Mouse (Mus musculus) midbrain, embryonic 12.5 days (tissue): ENCODE measurements at regions not wholly inside any gene's neighbourhood (a gene's known extent, or its start where the extent isn't known, plus 50 kb on each side); places are given as distances from the start of the nearest gene placed in this dataset.

Experiments used
- ATAC-seq: fragments of 200-750 bp; cut with Nextera tagmentation; 2 replicates; pipeline ENCODE4 v1.8.0; 2017; ENCODE audit warnings: low read depth, moderate TSS enrichment, moderate library complexity; ENCODE audit not compliant: low FRiP score
- H3K27ac ChIP-seq: fragments of 300-500 bp; sonication (generic); replicated peaks from 2 replicates; pipeline ENCODE4 v1.5.1; 2016; ENCODE audit warnings: mild to moderate bottlenecking
- H3K27me3 ChIP-seq: fragments of 300-500 bp; sonication (generic); 2 replicates; pipeline ENCODE4 v1.6.1; 2016; ENCODE audit warnings: mild to moderate bottlenecking
- H3K36me3 ChIP-seq: fragments of 300-500 bp; sonication (generic); 2 replicates; pipeline ENCODE4 v1.6.1; 2016
- H3K4me1 ChIP-seq: fragments of 300-500 bp; sonication (generic); 2 replicates; pipeline ENCODE4 v1.6.1; 2016
- H3K4me2 ChIP-seq: fragments of 300-500 bp; sonication (generic); replicated peaks from 2 replicates; pipeline ENCODE4 v1.6.1; 2016; ENCODE audit warnings: mild to moderate bottlenecking, moderate library complexity
- H3K4me3 ChIP-seq: fragments of 300-500 bp; sonication (generic); 2 replicates; pipeline ENCODE4 v1.5.1; 2016; ENCODE audit warnings: mild to moderate bottlenecking
- H3K9ac ChIP-seq: fragments of 300-500 bp; sonication (generic); replicated peaks from 2 replicates; pipeline ENCODE4 v1.6.1; 2016; ENCODE audit warnings: mild to moderate bottlenecking, moderate library complexity
- H3K9me3 ChIP-seq: fragments of 300-500 bp; sonication (generic); 2 replicates; pipeline ENCODE4 v1.6.1; 2016; ENCODE audit warnings: mild to moderate bottlenecking
- WGBS: fragments of 180-500 bp; shearing (Covaris S2); methylation state at CpG from one replicate; pipeline ENCODE4 v1.1.7; 2016; 5-methylcytosine and 5-hydroxymethylcytosine counted together

DNA sequence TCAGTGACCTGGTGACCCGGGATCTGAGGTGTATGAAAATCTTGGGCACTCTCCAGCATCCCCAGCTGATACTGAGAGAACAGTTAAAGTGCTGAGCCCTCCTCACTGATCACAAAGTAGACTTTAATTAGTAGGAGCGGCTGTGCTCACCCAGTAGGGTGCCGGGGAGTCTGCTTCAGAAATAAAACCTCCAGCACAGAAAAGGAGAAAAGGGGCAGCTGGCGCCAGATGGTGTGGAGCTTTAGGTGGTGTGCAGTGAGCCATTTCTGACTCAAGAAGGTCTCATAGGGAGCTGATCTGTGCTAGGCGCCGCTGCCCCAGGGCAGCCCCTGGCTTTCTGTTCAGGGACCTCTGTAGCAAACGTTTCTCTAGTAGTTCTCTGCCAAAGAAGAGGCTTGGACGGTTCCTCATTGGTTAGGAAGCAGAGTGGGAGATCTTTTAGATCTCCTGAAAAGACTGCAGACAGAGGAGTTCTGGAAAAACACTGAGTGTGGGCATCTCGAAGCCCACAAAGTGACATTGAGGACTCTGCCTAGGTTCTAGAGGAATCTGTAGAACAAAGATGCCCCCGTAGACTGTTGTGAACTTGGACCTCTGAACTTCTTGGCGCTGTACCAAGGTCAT is 200.1 kb upstream of the Clnk start:
- no peak overlapping the region for H3K4me2 ChIP-seq
- H3K9ac ChIP-seq = no peak overlapping the region
- H3K9me3 ChIP-seq = no peaks in the 10 kb centered on the region
- no peaks in the 10 kb centered on the region for H3K27me3 ChIP-seq
- no peaks in the 10 kb centered on the region for H3K36me3 ChIP-seq
- peaks cover 7% of the 10 kb centered on the region for H3K4me1 ChIP-seq
- H3K4me3 ChIP-seq = no peak overlapping the region
- H3K27ac ChIP-seq = no peak overlapping the region; the same call in 1 of the 2 replicates
- peak; percentile 87 for ATAC-seq
- 30% methylated on average over 11 of the region's 11 CpGs for WGBS

DNA sequence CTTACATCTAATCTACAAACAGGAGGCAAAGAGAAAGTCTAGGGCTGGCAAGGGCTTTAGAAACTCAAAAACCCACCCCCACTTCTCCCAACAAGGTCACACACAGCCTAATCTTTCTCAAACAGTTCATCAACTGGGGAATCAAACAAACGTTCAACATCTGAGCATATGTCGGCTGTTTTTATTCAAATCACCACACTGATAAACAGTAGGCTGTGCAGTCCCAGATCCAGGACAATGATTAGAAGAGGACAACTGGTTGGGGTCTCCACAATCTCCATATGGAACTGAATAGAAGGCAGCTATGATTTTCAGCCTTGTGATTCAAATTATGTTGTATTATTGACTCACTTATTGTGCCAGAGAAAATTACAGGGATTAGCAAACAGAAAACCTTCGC is 193.1 kb upstream of the Clnk start:
- Histone ChIP-seq H3K27me3 (no peaks in the 10 kb centered on the region), H3K27ac (no peak overlapping the region), H3K4me1 (peaks cover 8% of the 10 kb centered on the region; the same call in 1 of the 2 replicates), H3K9ac (no peak overlapping the region), H3K9me3 (no peaks in the 10 kb centered on the region), H3K4me3 (no peak overlapping the region), H3K36me3 (no peaks in the 10 kb centered on the region), H3K4me2 (no peak overlapping the region)
- ATAC-seq = 0 out of 2 replicates have a peak, but pooled peaks have one; percentile 60
- 50% methylated on average over 3 of the region's 3 CpGs for WGBS

DNA sequence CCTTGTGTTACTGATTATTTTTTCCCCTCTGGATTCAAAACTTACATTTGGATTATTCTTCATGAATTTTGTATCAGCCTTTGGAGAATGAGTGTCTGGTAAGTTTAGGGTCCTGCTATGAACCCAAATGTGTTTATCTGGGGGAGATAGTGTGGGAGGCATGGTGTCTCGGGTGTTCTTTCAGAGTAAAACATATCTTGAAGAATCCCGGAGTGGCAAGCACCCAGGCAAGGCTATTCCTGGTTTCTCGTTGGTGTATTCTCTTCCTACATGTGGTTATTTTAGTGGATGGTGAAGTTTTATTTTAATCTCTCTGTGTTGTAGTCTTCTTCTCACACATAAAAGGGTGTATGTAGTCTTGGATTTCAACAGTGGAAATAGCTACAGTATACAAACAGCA is 186.4 kb upstream of the Clnk start:
- Histone ChIP-seq H3K4me3 (no peak overlapping the region), H3K27ac (no peak overlapping the region), H3K4me2 (no peak overlapping the region), H3K4me1 (no peaks in the 10 kb centered on the region), H3K36me3 (no peaks in the 10 kb centered on the region), H3K9ac (no peak overlapping the region), H3K27me3 (no peaks in the 10 kb centered on the region), H3K9me3 (no peaks in the 10 kb centered on the region)
- 90% methylated on average over 3 of the region's 3 CpGs for WGBS
- no peak for ATAC-seq

DNA sequence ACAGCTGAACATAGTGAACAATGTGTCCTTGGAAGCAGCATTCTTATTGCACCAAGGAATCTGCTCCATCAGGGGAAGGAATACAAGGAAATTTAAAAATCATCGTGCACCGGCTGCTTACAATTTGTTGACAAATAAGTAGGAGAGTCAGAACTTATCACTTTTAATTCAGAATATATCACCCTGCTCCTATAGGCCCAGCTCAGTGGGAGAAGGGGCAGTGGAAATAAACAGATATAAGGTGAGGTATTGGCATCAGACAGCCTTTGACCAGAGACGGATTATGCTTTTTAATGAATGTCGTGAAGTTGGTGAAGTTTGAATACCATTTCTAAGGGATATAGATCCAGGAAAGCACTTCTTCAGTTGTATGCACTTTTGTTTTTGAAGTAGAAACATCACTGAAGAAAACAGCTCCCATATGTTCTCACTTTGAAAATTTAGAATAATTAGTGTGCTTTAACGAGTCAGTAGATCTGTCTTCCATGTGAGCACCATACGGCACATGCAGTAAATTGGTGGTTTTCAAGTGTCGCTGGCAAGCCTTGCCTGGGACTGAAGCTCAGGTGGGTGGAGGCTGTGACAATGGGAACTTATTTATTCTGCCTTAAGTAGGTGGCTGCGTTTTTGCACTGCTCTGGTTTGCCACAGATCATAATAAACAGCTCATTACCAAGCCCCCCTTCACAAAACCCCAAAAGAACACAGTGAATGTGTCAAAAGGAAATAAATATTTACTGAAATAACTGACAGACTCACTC is 176.1 kb upstream of the Clnk start:
- H3K27ac ChIP-seq = no peak overlapping the region
- no peak for ATAC-seq
- H3K9me3 ChIP-seq = no peaks in the 10 kb centered on the region
- no peak overlapping the region for H3K4me2 ChIP-seq
- H3K4me1 ChIP-seq = no peaks in the 10 kb centered on the region
- no peaks in the 10 kb centered on the region for H3K27me3 ChIP-seq
- H3K36me3 ChIP-seq = no peaks in the 10 kb centered on the region
- H3K9ac ChIP-seq = no peak overlapping the region
- 84% methylated on average over 8 of the region's 8 CpGs for WGBS
- no peak overlapping the region for H3K4me3 ChIP-seq

DNA sequence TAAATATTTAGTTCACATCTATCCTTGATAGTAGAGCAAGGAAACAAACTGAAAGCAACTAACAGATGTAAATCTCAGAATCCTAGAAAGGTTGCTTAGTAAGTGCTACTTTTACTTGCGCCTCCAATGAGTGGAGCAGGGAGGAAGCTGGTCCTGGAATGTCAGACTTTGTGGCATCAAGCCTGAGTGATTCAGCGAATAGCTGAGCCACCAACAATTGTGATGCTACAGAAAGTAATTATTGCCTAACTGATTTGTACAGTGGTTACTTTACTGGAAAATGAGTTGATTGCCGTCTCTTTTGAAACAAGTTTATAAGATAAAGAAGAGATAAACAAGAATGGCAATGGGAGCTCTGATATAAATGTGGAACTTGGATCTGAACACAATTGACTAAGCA is 173.9 kb upstream of the Clnk start:
- no peak for ATAC-seq
- Histone ChIP-seq H3K9ac (no peak overlapping the region), H3K4me2 (no peak overlapping the region), H3K36me3 (no peaks in the 10 kb centered on the region), H3K9me3 (no peaks in the 10 kb centered on the region), H3K27me3 (no peaks in the 10 kb centered on the region), H3K4me3 (no peak overlapping the region), H3K4me1 (no peaks in the 10 kb centered on the region), H3K27ac (no peak overlapping the region)
- WGBS = 96% methylated on average over 3 of the region's 3 CpGs

DNA sequence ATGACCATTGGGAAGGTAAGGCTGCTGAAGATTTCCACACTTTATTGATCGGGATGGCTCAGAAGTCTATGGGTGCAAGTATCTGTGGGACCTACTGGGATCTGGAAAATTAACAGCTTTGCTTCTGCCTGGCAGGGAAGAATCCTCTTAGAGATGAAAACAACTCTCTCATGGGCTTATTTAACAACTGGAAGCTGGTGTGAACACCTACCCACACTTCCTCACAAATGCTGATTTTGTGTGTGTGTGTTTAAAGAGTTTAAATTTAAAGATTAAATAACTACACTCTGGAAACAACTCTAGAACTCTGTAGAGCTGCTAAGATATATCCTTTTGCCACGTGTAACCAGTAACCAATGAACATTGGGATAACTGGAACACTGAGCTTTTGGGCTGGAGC is 172.5 kb upstream of the Clnk start:
- Histone ChIP-seq H3K9ac (no peak overlapping the region), H3K27ac (no peak overlapping the region), H3K4me3 (no peak overlapping the region), H3K36me3 (no peaks in the 10 kb centered on the region), H3K9me3 (no peaks in the 10 kb centered on the region), H3K4me2 (no peak overlapping the region), H3K4me1 (no peaks in the 10 kb centered on the region), H3K27me3 (no peaks in the 10 kb centered on the region)
- 67% methylated on average over 2 of the region's 2 CpGs for WGBS
- ATAC-seq = no peak

DNA sequence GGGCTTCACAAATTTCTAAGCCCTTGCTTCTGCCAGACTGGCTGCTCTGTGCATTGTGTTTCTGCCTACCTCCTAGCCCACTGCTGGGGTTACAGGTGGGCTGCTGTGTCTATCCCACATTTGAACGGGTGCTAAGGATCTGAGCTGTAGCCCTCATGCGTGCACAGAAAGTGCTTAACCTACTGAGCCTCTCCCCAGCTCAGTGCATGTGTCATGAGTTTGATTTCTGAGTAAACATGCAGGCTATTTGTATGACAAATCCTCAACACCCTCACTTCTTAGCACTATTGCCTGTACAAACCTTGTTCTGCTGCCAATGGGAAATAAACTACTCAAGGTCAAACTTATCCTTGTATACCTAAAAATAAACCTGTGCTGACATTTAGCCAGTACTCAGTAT is 163.9 kb upstream of the Clnk start:
- Histone ChIP-seq H3K4me3 (no peak overlapping the region), H3K4me2 (no peak overlapping the region), H3K4me1 (no peaks in the 10 kb centered on the region), H3K27me3 (no peaks in the 10 kb centered on the region), H3K36me3 (no peaks in the 10 kb centered on the region), H3K9ac (no peak overlapping the region), H3K27ac (no peak overlapping the region), H3K9me3 (no peaks in the 10 kb centered on the region)
- WGBS = 89% methylated on average over 2 of the region's 2 CpGs
- no peak for ATAC-seq

DNA sequence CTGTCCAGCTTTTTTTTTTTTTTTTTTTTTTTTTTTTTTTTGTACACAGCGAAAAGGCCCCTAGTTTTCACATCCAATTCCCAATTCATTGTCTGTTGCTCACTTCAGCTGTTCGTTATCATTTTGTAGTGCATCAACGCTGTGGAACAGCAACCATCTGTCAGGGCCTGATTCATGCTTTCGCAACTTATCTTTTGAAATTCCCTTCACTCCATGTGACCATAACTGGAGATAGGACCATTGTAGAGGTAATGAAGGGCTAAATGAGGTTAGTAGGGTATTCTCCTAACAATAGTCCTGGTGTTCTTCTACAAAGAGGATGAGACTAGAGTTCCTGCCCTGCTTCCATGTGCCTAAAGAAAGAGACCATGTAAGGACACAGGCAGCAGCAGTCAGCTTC is 146.6 kb upstream of the Clnk start:
- Histone ChIP-seq H3K36me3 (no peaks in the 10 kb centered on the region), H3K9me3 (no peaks in the 10 kb centered on the region), H3K4me3 (no peak overlapping the region), H3K9ac (no peak overlapping the region), H3K4me2 (no peak overlapping the region), H3K4me1 (no peaks in the 10 kb centered on the region), H3K27me3 (no peaks in the 10 kb centered on the region), H3K27ac (no peak overlapping the region)
- WGBS = 89% methylated on average over 4 of the region's 4 CpGs
- ATAC-seq = no peak

DNA sequence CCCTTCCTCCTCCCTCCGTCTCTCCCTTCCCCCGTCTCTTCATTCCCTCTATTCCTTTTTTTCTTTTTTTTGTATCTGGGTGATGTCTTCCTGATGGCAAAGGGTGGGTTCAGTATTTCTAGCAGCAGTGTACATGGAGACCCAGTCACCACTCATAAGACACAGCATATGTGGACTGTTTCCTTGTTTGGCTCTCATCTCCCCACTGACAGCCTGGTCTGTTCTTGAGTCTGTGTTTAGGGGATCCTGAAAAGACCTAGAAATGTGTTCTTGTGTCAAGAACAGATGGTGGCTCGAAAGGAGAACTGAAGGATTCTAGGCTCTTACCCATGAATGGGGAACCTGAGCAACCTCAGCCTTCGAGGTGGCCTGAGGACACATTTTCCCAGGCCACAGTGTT is 124.0 kb upstream of the Clnk start:
- Histone ChIP-seq H3K36me3 (no peaks in the 10 kb centered on the region), H3K9ac (no peak overlapping the region), H3K4me1 (no peaks in the 10 kb centered on the region), H3K27me3 (no peaks in the 10 kb centered on the region), H3K4me2 (no peak overlapping the region), H3K9me3 (no peaks in the 10 kb centered on the region), H3K27ac (no peak overlapping the region), H3K4me3 (no peak overlapping the region)
- ATAC-seq = no peak
- 89% methylated on average over 4 of the region's 4 CpGs for WGBS

DNA sequence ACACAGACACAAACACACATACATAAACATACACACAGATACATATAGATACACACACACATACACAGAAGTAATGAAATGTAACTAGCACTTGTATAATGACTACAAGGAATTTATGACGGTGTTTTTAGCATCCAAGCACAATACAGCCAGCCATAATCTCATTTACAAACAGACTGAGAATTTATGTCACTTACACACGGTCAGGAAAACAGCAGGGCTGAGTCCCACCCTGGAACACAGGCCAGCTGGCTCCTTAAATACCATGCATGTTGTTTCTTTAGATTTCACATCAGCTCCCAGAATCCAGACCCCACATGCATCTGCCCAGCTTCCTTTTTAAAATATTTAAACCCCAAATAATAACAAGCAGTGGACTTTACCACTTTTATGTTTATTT is 123.1 kb upstream of the Clnk start:
- Histone ChIP-seq H3K36me3 (no peaks in the 10 kb centered on the region), H3K27ac (no peak overlapping the region), H3K4me2 (no peak overlapping the region), H3K4me1 (no peaks in the 10 kb centered on the region), H3K27me3 (no peaks in the 10 kb centered on the region), H3K4me3 (no peak overlapping the region), H3K9ac (no peak overlapping the region), H3K9me3 (no peaks in the 10 kb centered on the region)
- no peak for ATAC-seq
- 51% methylated on average over 2 of the region's 2 CpGs for WGBS

DNA sequence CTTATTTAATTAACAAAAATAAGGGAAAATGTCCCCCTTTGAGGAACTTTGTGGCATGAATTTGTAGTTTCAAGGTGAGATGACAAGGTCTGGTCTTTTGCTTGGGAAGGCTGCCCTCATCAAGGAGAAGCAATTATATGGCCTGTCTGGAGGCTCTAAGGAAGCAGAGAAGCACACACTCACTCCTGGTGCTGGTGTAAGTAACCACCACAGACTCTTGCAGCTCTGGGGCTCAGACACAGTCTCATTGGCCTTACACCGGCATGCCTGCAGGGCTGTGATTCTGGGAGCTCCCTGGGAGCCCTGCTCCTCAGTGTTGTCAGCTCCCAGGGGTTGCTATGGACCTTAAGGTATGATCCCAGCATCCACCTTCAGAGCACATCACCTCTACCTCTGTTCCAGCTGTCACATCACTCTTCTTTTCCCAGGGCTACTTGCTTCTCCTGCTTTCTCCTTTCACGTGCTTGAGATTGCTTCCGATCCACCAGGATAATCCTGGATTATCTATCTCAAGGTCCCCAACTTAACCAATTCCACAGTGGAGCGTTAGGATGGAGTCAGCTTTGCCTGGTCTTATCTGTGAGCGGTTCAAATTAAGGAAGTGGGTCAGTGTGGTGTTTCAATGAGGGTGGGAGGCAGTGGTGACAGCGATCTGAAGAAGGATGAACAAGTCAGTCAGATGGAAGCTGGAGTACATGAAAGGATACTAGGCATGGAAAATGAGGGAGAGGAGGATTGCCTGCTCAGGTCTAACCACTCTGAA is 96.0 kb upstream of the Clnk start:
- Histone ChIP-seq H3K27ac (no peak overlapping the region), H3K36me3 (no peaks in the 10 kb centered on the region), H3K27me3 (no peaks in the 10 kb centered on the region), H3K4me2 (no peak overlapping the region), H3K4me3 (no peak overlapping the region), H3K4me1 (no peaks in the 10 kb centered on the region), H3K9ac (no peak overlapping the region), H3K9me3 (no peaks in the 10 kb centered on the region)
- 57% methylated on average over 6 of the region's 6 CpGs for WGBS
- no peak for ATAC-seq

DNA sequence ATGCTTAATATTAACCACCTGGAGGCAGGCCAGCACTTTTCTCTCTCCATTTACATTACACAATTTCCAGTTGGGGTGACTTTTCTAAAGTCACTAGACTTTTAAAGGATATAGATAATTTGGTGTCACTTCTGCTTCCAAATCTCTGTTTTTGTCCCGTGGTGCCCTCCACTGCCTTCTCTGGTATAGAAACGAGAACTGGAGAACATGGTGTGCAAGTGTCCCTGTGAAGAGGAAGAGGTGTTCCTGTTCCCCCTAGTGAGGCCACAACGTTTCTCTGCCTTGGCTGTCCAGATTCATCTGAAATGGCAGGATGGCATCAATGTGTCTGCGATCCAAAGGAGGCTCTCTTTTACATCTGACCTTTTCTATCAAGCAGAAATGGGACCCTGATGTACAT is 93.9 kb upstream of the Clnk start:
- H3K4me2 ChIP-seq = no peak overlapping the region
- ATAC-seq = no peak
- H3K9me3 ChIP-seq = no peaks in the 10 kb centered on the region
- no peaks in the 10 kb centered on the region for H3K36me3 ChIP-seq
- H3K27me3 ChIP-seq = no peaks in the 10 kb centered on the region
- WGBS = 92% methylated on average over 4 of the region's 4 CpGs
- H3K27ac ChIP-seq = no peak overlapping the region
- H3K4me3 ChIP-seq = no peak overlapping the region
- H3K4me1 ChIP-seq = no peaks in the 10 kb centered on the region
- no peak overlapping the region for H3K9ac ChIP-seq
